Mouse (Mus musculus): ENCODE measurements around the gene Lypd5. TPM values are rescaled to one million over a fixed set of nuclear protein-coding genes. Genes with fewer than 3 reads are reported as not detected.
"Not testable (repeated sequence)": the region's sequence is repeated elsewhere in the genome, so short reads cannot be mapped to it uniquely, and the experiment has no call there.

The Lypd5 gene
- polyA plus RNA-seq, 1 experiment, result not detected

- Histone ChIP-seq H3K4me3 (replicated peaks) (no peak overlapping the region), H3K36me3 (replicated peaks; ENCODE audit: low read length) (peaks cover 1% of the 10 kb centered on the region), H3K9me3 (no peaks in the 10 kb centered on the region), H3K27me3 (replicated peaks) (no peaks in the 10 kb centered on the region), H3K4me1 (peaks cover 88% of the 10 kb centered on the region)
- TF ChIP-seq GATA1 (IDR thresholded peaks at IDR 0.05; ENCODE audit: borderline replicate concordance, low read length) (no peak), FLI1 (IDR thresholded peaks at IDR 0.05; ENCODE audit: low read length) (no peak)
Observed at GRCm38 (mm10) chr7:24391077-24391476, 42.1 kb downstream of the Lypd5 start.

- TF ChIP-seq GATA1 (IDR thresholded peaks at IDR 0.05; ENCODE audit: borderline replicate concordance, low read length) (no peak), FLI1 (IDR thresholded peaks at IDR 0.05; ENCODE audit: low read length) (no peak)
- no peaks in the 10 kb centered on the region for H3K36me3 ChIP-seq (replicated peaks; ENCODE audit: low read length)
- no peak overlapping the region for H3K4me3 ChIP-seq (replicated peaks)
- H3K27me3 ChIP-seq (replicated peaks), result no peaks in the 10 kb centered on the region
- peaks cover 88% of the 10 kb centered on the region for H3K4me1 ChIP-seq
- H3K9me3 ChIP-seq, result no peaks in the 10 kb centered on the region
Observed at GRCm38 (mm10) chr7:24391687-24392086, 42.7 kb downstream of the Lypd5 start.

- H3K36me3 ChIP-seq (replicated peaks; ENCODE audit: low read length), result peaks cover 3% of the 10 kb centered on the region
- no peaks in the 10 kb centered on the region for H3K27me3 ChIP-seq (replicated peaks)
- TF ChIP-seq GATA1 (IDR thresholded peaks at IDR 0.05; ENCODE audit: borderline replicate concordance, low read length), result no peak
- TF ChIP-seq FLI1 (IDR thresholded peaks at IDR 0.05; ENCODE audit: low read length), result no peak
- peaks cover 82% of the 10 kb centered on the region for H3K4me1 ChIP-seq
- H3K9me3 ChIP-seq, result no peaks in the 10 kb centered on the region
- no peak overlapping the region for H3K4me3 ChIP-seq (replicated peaks)
Observed at GRCm38 (mm10) chr7:24394054-24394453, 45.1 kb downstream of the Lypd5 start.

GRCm38 (mm10) chr7:24394475-24395161 lies 45.6 kb downstream of the Lypd5 start:
- H3K4me3 ChIP-seq (replicated peaks), result peak overlapping the region; percentile 76
- H3K27me3 ChIP-seq (replicated peaks), result no peaks in the 10 kb centered on the region
- peaks cover 78% of the 10 kb centered on the region for H3K4me1 ChIP-seq
- no peaks in the 10 kb centered on the region for H3K9me3 ChIP-seq
- H3K36me3 ChIP-seq (replicated peaks; ENCODE audit: low read length), result peaks cover 3% of the 10 kb centered on the region
- TF ChIP-seq FLI1 (IDR thresholded peaks at IDR 0.05; ENCODE audit: low read length) (no peak), GATA1 (IDR thresholded peaks at IDR 0.05; ENCODE audit: borderline replicate concordance, low read length) (no peak)

DNA sequence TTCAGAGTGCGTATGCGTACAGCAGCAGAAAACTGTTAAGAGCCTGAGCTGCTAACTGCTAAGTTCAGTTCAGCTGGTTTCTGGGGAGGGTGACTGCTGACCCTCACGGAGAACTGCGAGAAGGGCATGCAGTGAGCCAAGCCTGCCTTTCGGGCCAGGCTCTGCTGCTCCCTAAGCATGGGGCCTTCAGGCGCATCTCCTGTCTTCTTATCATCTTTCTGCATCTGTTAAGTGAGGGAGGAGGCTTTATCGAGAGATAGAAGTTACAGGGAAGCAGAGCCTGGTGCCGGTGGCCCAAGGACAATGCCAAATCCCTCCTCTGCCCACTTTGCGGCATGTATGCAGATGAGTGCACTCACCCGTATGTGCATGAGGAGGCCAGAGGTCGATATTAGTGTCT lies 47.8 kb downstream of the Lypd5 start:
- Histone ChIP-seq H3K36me3 (replicated peaks; ENCODE audit: low read length) (peaks cover 13% of the 10 kb centered on the region), H3K4me3 (replicated peaks) (peak overlapping the region; percentile 17), H3K27me3 (replicated peaks) (no peaks in the 10 kb centered on the region), H3K9me3 (no peaks in the 10 kb centered on the region), H3K4me1 (peaks cover 74% of the 10 kb centered on the region)
- TF ChIP-seq GATA1 (IDR thresholded peaks at IDR 0.05; ENCODE audit: borderline replicate concordance, low read length) (no peak), FLI1 (IDR thresholded peaks at IDR 0.05; ENCODE audit: low read length) (no peak)

DNA sequence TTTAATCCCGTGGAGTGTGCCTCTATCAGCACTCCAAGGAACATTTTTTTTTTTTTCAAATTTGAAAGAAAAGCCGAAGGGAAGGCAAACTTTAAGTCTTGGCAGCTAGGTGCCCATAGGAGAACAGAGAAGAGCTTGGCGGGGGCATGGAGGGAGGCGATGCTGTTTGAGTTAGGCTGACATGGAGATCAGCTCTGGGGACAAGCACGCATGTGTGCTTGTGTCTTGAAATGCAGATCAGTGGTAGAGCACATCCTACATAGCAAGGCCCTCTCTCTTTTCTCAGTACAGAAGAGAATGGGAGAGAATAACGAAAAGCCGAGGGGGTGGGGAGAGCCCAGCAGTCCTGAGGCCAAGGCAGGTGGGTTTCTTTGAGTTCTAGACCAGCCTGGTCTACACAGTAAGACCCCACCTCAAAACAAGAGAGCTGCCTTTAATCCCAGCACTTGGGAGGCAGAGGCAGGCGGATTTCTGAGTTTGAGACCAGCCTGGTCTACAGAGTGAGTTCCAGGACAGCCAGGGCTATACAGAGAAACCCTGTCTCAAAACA lies 49.4 kb downstream of the Lypd5 start:
- no peaks in the 10 kb centered on the region for H3K27me3 ChIP-seq (replicated peaks)

GRCm38 (mm10) chr7:24399256-24400081 lies 50.5 kb downstream of the Lypd5 start, which contains the start of gene Smg9:
Gene Smg9 (plus strand): TSS chr7:24399619.
- Histone ChIP-seq H3K27me3 (replicated peaks) (no peaks in the 10 kb centered on the region), H3K4me1 (peaks cover 61% of the 10 kb centered on the region), H3K36me3 (replicated peaks; ENCODE audit: low read length) (peaks cover 40% of the 10 kb centered on the region), H3K4me3 (replicated peaks) (peak within 1 kb of the TSS; percentile 96), H3K9me3 (peaks cover 5% of the 10 kb centered on the region)
- peak; percentile 41; the same call in 1 of the 2 replicates for TF ChIP-seq FLI1 (IDR thresholded peaks at IDR 0.05; ENCODE audit: low read length)
- no peak for TF ChIP-seq GATA1 (IDR thresholded peaks at IDR 0.05; ENCODE audit: borderline replicate concordance, low read length)

More for the DNA sequence above, 49.4 kb downstream of the Lypd5 start:
- peaks cover 69% of the 10 kb centered on the region for H3K4me1 ChIP-seq
- H3K9me3 ChIP-seq, result peaks cover 5% of the 10 kb centered on the region
- H3K4me3 ChIP-seq (replicated peaks), result peak overlapping the region; percentile 96
- TF ChIP-seq GATA1 (IDR thresholded peaks at IDR 0.05; ENCODE audit: borderline replicate concordance, low read length) (no peak), FLI1 (IDR thresholded peaks at IDR 0.05; ENCODE audit: low read length) (no peak)
- H3K36me3 ChIP-seq (replicated peaks; ENCODE audit: low read length), result peaks cover 29% of the 10 kb centered on the region

- Histone ChIP-seq H3K4me1 (peaks cover 55% of the 10 kb centered on the region), H3K9me3 (peaks cover 5% of the 10 kb centered on the region), H3K36me3 (replicated peaks; ENCODE audit: low read length) (peaks cover 46% of the 10 kb centered on the region), H3K4me3 (replicated peaks) (peak overlapping the region; percentile 96), H3K27me3 (replicated peaks) (no peaks in the 10 kb centered on the region)
- TF ChIP-seq GATA1 (IDR thresholded peaks at IDR 0.05; ENCODE audit: borderline replicate concordance, low read length) (no peak), FLI1 (IDR thresholded peaks at IDR 0.05; ENCODE audit: low read length) (no peak)
Observed at GRCm38 (mm10) chr7:24400082-24400452, 51.1 kb downstream of the Lypd5 start.

- peaks cover 50% of the 10 kb centered on the region for H3K36me3 ChIP-seq (replicated peaks; ENCODE audit: low read length)
- H3K9me3 ChIP-seq; H3K27me3 ChIP-seq (replicated peaks): not testable (repeated sequence)
- H3K4me1 ChIP-seq, result peaks cover 51% of the 10 kb centered on the region
- H3K4me3 ChIP-seq (replicated peaks), result peak overlapping the region; percentile 96
Observed at GRCm38 (mm10) chr7:24400489-24400888, 51.5 kb downstream of the Lypd5 start.

- Histone ChIP-seq H3K36me3 (replicated peaks; ENCODE audit: low read length) (peaks cover 71% of the 10 kb centered on the region), H3K4me3 (replicated peaks) (no peak overlapping the region), H3K27me3 (replicated peaks) (no peaks in the 10 kb centered on the region), H3K9me3 (peaks cover 5% of the 10 kb centered on the region), H3K4me1 (peaks cover 46% of the 10 kb centered on the region)
- no peak for TF ChIP-seq FLI1 (IDR thresholded peaks at IDR 0.05; ENCODE audit: low read length)
- TF ChIP-seq GATA1 (IDR thresholded peaks at IDR 0.05; ENCODE audit: borderline replicate concordance, low read length), result no peak
Observed at GRCm38 (mm10) chr7:24402851-24403250, 53.9 kb downstream of the Lypd5 start.

Other genes starting within 250 kb of the Lypd5 start
- 0.16 TPM in 1 of 2 replicates, not detected in the other for gene Zfp112, start 236.9 kb upstream of the Lypd5 start, polyA plus RNA-seq (2012; ENCODE audit: insufficient read depth, low replicate concordance)
- gene Zfp235, start 215.0 kb upstream of the Lypd5 start, polyA plus RNA-seq (2012; ENCODE audit: insufficient read depth, low replicate concordance), result 1.00 and 2.8 TPM in 2 replicates
- not detected in 2 replicates for gene Zfp114, start 174.1 kb upstream of the Lypd5 start, polyA plus RNA-seq (2012; ENCODE audit: insufficient read depth, low replicate concordance)
- gene Zfp111, start 137.8 kb upstream of the Lypd5 start, polyA plus RNA-seq (2012; ENCODE audit: insufficient read depth, low replicate concordance), result 0.41 TPM in 1 of 2 replicates, not detected in the other
- gene Zfp109, start 111.6 kb upstream of the Lypd5 start, polyA plus RNA-seq (2012; ENCODE audit: insufficient read depth, low replicate concordance), result 0.27 TPM in 1 of 2 replicates, not detected in the other
- gene Zfp108, start 94.4 kb upstream of the Lypd5 start, polyA plus RNA-seq (2012; ENCODE audit: insufficient read depth, low replicate concordance), result not detected in 2 replicates
- gene Zfp93, start 78.8 kb upstream of the Lypd5 start, polyA plus RNA-seq (2012; ENCODE audit: insufficient read depth, low replicate concordance), result 1.2 TPM in 1 of 2 replicates, not detected in the other
- gene Zfp61, start 48.0 kb upstream of the Lypd5 start, polyA plus RNA-seq (2012; ENCODE audit: insufficient read depth, low replicate concordance), result 5.2 and 7.2 TPM in 2 replicates
- 1.1 TPM in 1 of 2 replicates, not detected in the other for gene Zfp94, start 32.5 kb upstream of the Lypd5 start, polyA plus RNA-seq (2012; ENCODE audit: insufficient read depth, low replicate concordance)
- not detected in 2 replicates for gene Tescl, start 15.3 kb upstream of the Lypd5 start, polyA plus RNA-seq (2012; ENCODE audit: insufficient read depth, low replicate concordance)
- 9.0 and 25.3 TPM in 2 replicates for gene Kcnn4, start 21.1 kb downstream of the Lypd5 start, polyA plus RNA-seq (2012; ENCODE audit: insufficient read depth, low replicate concordance)
- gene Smg9, start 50.4 kb downstream of the Lypd5 start, polyA plus RNA-seq (2012; ENCODE audit: insufficient read depth, low replicate concordance), result 42.3 and 58.9 TPM in 2 replicates
- 0.28 TPM in 1 of 2 replicates, not detected in the other for gene Irgc1, start 103.1 kb downstream of the Lypd5 start, polyA plus RNA-seq (2012; ENCODE audit: insufficient read depth, low replicate concordance)
- gene Plaur, start 113.3 kb downstream of the Lypd5 start, polyA plus RNA-seq (2012; ENCODE audit: insufficient read depth, low replicate concordance), result 14.6 and 56.5 TPM in 2 replicates
- not detected in 2 replicates for gene Cadm4, start 132.8 kb downstream of the Lypd5 start, polyA plus RNA-seq (2012; ENCODE audit: insufficient read depth, low replicate concordance)
- gene Zfp428, start 157.8 kb downstream of the Lypd5 start, polyA plus RNA-seq (2012; ENCODE audit: insufficient read depth, low replicate concordance), result 33.9 and 51.4 TPM in 2 replicates
- not detected in 2 replicates for gene AC161166.1, start 163.3 kb downstream of the Lypd5 start, polyA plus RNA-seq (2012; ENCODE audit: insufficient read depth, low replicate concordance)
- 2.9 and 3.1 TPM in 2 replicates for gene Irgq, start 181.5 kb downstream of the Lypd5 start, polyA plus RNA-seq (2012; ENCODE audit: insufficient read depth, low replicate concordance)
- not detected in 2 replicates for gene Pinlyp, start 196.9 kb downstream of the Lypd5 start, polyA plus RNA-seq (2012; ENCODE audit: insufficient read depth, low replicate concordance)
- 101 and 159 TPM in 2 replicates for gene Xrcc1, start 197.1 kb downstream of the Lypd5 start, polyA plus RNA-seq (2012; ENCODE audit: insufficient read depth, low replicate concordance)
- gene Ethe1, start 238.3 kb downstream of the Lypd5 start, polyA plus RNA-seq (2012; ENCODE audit: insufficient read depth, low replicate concordance), result 14.5 and 17.5 TPM in 2 replicates
- gene Zfp575, start 238.4 kb downstream of the Lypd5 start, polyA plus RNA-seq (2012; ENCODE audit: insufficient read depth, low replicate concordance), result 0.30 TPM in 1 of 2 replicates, not detected in the other